Mouse (Mus musculus) bone marrow macrophage, adult 2 months (primary cell): ENCODE results near the gene Plcg1.

ENCODE experiments used
- CTCF ChIP-seq: IDR thresholded peaks from 2 replicates; pipeline ENCODE4 v1.5.1; 2012; ENCODE audit warnings: low read depth, mild to moderate bottlenecking, low read length, moderate library complexity
- POLR2A ChIP-seq: IDR thresholded peaks from 2 replicates; pipeline ENCODE4 v1.6.1; 2012; ENCODE audit warnings: mild to moderate bottlenecking, low read depth, low read length, borderline replicate concordance

DNA sequence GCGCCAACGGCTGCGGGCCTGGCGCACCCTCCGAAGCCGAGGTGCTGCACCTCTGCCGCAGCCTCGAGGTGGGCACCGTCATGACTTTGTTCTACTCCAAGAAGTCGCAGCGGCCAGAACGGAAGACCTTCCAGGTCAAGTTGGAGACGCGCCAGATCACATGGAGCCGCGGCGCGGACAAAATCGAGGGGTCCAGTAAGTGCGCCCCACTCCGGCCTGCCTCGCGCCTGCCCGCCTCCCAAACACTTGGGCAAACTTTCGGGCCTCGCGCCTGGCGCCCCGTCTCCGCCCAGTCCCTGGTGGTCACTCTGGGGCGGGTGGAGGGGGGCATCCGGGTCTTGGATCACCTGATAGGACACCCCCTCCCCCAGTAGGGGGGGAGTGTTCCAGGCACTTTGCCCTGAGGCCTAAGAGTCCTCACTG, 750 bp downstream of the Plcg1 start:
- no peak for TF ChIP-seq CTCF
- no peak for TF ChIP-seq POLR2A
